Mouse (Mus musculus) adipocyte (in vitro differentiated cells): Measurements from ENCODE around the gene Zer1.
"Not testable (repeated sequence)": the region's sequence is repeated elsewhere in the genome, so short reads cannot be mapped to it uniquely, and the experiment has no call there.

Experiments used
- DNase-seq: peaks from one replicate; pipeline ENCODE4 v3.0.0-alpha.2; 2016; ENCODE audit warnings: low spot score

Gene Zer1

DNA sequence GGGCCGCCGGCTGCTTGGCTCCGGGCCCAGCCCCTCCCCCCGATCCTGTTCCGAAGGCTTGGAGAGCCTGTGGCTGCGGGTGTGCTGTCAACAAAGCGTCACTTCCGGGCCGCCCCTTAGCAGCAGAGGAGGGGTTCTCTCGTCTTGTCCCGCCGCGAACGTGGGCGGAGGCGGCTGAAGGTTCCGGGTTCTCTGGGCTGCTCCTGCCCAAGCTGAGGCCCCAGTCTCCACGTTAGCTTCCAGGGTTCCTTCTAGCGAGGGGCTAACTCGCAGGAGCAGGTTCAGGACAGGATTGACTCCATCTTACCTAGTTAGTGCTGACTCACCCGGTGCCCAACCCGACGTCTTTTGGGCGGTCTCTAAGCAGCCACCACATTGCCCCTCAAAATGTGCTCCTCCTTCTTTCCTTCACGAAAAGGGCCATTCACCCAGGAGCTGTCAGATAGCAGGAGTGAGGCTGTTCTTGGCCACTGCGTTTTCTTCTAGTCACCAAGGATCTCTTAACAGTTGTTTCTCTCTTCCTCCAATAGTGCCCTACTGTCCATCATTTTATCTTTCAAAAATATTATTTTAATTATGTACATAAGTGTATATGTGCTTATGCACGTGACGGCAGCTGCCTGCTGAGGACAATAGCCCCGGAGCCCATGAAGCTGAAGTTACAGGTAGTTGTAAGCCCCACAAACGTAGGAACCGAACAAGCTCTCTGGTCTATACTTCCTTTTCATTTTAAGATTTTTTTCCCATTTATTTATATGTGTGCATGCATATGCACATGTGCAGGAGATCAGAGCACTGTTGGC is at the start of gene Zer1:
TSS of gene Zer1 (minus strand) at position 114 of the 803 bp plus-strand sequence.
- peak; percentile 95 for DNase-seq

DNA sequence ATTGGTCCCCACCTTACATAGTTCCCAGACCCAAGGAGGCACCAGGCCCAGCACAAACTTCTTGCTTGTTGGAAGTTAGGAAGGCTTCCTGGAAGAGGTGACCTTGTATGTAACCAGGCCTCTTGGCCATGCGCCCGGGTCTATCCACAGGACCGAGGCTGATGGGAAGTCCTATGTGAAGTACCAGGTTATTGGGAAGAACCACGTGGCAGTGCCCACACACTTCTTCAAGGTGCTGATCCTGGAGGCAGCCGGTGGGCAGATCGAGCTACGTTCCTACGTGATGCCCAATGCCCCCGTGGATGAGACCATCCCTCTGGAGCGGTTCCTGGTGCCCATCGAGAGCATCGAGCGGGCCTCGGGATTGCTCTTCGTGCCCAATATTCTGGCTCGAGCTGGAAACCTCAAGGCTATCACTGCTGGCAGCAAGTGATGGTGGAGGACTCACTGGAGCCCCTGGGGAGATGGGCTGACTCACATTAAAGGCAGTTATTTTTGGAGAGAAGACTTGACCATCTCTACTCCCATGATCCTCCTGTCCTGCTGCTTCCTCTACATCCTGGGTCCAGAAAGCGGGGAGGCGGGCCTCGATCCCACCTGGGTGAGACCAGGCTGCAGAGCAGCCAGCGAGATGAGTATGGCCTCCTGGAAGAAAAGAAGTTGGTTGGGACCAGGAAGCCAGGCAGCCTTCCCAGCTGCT is 49.3 kb upstream of the Zer1 start:
- DNase-seq: no peak

DNA sequence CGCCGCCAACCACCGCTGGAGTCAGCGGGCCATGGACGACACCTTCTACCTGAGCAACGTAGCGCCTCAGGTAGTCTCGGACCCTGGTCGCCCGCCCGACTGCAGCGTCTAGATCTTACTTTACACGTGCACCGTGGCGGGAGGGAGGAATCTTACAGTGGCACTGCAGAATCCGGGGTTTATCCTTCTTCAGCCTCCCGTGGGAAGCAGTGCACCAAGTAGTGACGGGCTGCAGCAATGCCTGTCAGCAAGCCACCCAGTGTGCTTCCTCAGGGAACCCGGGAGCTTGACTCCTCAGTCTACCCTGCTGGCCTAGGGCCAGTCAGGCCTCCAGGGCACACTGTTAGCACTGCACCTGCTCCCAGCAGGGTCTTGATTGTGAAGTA is 47.6 kb upstream of the Zer1 start:
- DNase-seq: no peak

DNA sequence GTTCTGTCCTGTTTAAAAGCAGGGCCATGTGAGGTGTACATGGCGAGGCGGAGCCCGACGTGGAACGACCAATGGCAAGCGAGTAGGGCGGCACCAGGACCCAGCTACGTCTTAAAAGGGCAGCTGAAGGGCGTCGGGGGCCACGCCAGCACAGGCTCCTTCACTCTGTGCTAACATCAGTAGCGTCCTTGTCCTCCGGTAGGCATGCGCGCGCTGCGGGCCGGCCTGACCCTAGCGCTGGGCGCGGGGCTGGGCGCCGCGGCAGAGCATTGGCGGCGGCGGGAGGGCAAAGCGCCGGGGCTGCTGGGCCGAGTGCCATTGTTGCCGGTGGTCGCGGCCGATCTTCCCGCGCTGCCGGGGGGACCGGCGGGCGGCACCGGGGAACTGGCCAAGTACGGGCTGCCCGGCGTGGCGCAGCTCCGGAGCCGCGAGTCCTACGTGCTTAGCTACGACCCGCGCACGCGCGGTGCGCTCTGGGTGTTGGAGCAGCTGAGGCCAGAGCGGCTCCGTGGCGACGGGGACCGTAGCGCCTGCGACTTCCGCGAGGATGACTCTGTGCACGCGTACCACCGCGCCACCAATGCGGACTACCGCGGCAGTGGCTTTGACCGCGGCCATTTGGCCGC is 47.1 kb upstream of the Zer1 start, which contains the start of gene Endog:
TSS of gene Endog (plus strand) at position 123 of the 626 bp plus-strand sequence.
- DNase-seq: peak; percentile 44

DNA sequence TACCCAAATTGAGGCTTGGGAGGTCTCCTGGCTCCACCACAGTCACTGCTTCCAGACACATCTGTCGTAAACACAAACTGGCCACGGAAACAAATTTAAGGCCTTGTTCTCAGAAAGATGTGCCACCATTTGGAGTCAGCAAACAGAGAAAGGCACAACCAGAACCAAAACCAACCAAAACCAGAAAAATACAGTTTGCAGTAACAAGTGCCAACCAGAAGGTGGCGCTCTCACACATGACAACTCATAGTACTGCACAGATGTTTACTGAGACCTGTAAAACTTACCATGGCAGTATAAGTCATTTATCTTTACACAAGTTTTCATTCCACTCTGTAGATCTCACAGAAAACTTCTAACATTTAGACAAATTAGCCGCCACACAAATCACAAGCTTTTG is 42.3 kb upstream of the Zer1 start:
- peak; percentile 27 for DNase-seq

DNA sequence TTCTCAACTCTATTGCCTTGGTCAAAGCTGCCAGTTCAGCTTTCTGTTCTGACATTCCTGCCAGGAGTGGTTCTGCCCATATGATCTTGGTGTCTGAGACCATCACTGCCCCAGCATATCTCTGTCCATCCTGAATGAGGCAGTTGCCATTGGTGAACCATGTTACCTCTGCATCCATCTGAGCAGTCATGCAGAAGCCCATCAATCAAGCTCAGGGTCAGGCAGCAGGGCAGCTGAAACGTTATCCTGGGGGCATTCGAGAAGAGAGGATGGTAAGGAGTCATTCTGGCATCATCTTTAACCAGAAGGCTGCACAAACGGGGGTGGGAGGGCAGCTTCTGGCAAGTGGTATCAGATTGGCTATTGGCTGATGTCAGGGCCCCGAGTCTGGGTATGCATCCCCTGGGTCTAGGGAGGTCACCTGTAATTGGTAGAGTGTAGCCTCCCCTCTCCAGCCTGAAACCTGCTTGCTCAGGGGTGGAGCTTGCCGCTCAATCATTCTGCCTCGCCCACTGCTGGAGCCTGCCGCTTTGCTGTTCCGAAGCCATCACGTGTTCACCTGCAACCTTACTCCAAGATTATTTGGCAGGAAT is 40.1 kb upstream of the Zer1 start:
- DNase-seq: no peak

DNA sequence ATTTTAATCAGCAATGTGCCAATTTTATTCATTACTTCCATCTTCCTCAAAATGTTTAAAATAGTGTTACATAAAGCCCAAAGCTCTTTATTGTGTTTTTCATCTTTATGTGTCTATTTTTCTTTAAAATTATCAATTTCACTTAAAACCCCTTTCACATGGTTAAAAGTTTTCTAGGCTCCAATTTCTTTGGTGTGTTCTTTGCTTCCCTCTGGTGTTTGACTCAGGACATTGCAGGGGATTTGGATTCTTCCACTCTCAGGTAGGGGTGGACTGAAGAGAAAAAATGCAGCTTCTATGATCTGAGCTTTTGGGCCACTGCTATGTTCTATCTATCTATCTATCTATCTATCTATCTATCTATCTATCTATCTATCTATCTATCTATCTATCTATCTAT is 37.4 kb upstream of the Zer1 start:
- DNase-seq: peak; percentile 71

DNA sequence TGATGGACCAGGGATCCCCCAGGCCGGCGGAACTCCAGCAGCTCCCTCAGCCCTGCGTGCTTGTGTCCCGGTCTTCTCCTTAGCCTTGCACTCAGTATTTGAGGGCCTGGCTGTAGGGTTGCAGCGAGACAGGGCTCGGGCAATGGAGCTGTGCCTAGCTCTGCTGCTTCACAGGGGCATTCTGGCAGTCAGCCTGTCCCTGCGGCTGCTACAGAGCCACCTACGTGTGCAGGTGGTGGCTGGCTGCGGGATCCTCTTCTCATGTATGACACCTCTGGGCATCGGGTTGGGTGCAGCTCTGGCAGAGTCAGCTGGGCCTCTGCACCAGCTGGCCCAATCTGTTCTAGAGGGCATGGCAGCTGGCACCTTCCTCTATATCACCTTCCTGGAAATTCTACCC is 35.5 kb upstream of the Zer1 start:
- not testable (repeated sequence) for DNase-seq

DNA sequence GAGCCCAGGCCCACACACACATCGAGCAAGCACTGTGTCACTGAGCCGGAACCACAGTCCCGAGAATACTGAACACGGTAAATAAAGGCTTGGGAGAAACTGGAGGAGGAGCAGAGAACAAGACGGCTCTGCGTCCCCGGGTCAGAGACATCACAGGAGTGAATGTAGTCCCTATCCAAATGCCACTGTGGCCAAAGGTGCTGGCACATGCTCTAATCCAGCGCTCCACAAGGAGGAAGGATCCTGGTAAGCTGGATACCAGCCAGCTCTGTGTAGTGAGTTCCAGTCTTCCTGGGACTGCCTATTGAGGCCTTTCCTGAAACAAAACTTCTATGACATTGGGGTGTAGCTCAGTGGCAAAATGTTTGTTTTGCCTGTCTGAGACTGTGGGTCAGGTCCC is 28.2 kb upstream of the Zer1 start:
- peak; percentile 72 for DNase-seq

DNA sequence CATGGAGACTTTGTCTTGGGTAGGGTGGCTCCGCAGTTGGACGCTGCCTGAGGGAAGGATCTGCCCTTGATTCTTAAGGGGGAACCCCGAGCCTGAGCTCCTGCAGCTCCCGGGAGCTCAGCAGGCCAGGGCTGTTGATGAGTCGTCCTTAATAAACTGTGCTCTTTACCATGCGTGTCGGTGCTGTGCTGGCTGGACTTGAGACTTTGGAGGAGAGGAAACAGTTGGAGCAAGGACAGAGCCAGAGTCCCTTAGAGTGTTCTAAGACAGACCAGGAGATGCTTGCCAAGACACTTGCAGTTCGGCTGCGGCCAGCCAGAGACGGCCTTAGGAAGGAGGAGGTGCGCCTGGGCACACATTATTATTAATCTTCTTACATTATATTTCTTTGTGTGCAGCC is 27.5 kb upstream of the Zer1 start:
- peak; percentile 28 for DNase-seq

DNA sequence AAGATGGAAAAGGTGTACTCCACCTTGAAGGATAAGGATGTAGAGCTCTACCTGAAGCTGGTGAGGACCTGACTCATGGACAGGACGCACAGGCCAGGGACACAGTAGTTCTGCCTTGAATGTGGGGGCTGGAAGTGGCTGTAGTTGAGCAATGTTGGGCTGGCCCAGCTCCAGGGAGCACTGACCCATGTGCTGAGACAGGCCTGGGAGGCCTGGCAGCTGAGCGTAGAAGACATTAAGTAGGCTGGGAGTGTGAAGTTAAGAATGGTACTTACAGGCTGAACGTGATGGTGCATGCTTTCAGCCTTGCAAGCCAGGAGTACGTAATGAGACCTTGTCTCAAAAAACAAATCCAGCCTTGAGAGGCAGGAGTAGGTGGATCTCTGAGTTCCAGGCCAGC is 23.1 kb upstream of the Zer1 start:
- DNase-seq: peak; percentile 80

DNA sequence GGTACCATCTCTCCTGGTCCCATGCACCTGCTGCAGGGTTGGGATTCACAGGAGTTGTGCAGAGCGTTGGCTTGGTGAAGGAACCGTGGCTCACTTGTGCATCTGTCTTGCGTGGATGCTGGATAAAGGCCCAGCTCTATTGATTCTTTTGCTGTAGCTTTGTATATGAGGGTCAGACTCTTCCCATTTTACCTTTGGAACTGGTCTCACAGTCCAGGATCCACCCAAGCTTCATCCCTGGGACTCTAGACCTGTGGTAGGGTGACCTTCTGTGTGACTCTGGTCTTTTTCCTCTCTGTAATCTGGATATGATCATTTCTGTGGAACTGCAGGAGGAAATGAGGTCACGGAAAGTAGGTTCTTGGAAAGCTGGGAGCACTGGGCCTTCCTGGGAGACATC is 20.1 kb upstream of the Zer1 start:
- DNase-seq: no peak

DNA sequence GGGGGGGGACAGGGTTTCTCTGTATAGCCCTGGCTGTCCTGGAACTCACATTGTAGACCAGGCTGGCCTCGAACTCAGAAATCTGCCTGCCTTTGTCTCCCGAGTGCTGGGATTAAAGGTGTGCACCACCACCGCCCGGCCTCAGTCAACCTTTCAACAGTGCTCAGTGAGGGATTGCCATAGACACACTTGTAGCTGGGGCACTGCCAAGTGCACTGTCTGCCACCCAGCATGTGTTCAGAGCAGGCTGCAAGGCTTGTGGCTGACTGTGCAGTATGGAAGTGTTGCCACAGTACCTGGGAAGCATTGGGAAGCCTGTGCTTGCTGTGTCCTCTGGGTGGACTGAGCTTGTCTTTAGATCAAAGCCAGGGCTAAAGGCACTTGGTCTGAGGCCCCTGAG is 15.6 kb upstream of the Zer1 start:
- peak; percentile 39 for DNase-seq

DNA sequence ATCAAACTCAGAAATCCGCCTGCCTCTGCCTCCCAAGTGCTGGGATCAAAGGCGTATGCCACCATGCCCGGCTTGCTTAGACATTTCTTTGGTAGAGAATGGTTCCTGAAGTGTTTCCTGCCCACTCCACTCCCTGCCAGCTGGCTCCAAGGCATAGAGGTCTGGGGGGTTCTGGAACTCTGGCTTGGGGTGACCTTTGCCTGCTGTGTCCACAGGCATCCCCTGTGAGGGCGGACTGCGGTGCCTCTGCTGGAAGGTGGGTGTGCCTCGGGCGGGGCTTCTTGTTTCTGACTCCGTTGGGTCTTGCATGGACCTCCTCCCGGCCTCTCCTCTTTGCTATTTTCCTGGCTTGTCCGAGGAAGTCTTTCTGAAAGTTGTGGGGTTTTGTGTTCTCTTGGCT is 12.1 kb upstream of the Zer1 start:
- no peak for DNase-seq

DNA sequence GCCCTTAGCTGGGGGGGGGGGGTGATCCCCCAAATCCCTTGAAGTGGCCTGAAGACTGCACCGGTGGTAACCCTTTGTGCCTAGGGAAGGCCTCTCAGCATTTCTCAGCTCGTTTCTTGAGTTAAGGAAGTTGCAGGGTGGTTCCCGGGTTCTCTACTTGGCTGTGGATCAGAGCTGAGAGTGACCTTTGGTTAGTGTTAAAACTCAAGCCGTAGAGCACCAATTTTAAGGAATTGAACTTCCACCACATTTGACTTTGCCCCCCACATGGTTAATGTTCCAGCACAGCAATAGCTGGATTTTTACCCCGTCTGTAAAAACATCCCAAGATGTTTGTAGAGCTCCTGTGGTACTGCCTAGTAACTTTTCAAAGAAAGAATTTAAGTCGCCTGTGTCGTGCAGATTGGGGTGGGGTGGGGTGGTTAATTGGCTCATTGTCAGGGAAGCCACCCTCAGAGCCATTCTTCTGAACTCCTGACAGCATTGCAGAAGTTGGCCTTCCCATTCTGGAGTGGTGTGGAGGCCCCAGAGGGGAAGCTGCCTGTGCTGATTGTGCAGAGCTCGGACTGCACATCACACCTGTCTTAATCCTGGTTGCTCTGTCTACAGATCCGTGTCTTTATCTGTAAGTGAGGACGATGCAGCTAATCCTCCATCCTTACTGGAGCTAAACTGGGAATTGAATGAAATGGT is 10.7 kb upstream of the Zer1 start:
- peak; percentile 51 for DNase-seq

DNA sequence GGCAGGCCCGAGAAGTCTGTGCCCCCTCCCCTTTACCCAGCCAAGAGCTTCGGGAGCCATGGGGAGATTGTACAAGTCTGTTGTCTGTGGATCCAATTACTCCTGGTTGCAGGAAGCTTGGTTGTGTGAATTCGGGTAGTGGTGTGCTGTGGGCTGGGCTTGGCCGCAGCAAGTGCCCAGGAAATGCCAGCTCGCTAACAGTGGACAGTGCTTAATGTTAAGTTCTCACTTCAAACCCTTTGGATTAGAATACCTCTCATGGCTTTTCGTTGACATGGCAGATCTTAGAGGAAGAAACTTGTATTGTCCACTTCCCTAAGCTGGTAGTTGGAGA is 10.0 kb upstream of the Zer1 start:
- DNase-seq: peak; percentile 32

DNA sequence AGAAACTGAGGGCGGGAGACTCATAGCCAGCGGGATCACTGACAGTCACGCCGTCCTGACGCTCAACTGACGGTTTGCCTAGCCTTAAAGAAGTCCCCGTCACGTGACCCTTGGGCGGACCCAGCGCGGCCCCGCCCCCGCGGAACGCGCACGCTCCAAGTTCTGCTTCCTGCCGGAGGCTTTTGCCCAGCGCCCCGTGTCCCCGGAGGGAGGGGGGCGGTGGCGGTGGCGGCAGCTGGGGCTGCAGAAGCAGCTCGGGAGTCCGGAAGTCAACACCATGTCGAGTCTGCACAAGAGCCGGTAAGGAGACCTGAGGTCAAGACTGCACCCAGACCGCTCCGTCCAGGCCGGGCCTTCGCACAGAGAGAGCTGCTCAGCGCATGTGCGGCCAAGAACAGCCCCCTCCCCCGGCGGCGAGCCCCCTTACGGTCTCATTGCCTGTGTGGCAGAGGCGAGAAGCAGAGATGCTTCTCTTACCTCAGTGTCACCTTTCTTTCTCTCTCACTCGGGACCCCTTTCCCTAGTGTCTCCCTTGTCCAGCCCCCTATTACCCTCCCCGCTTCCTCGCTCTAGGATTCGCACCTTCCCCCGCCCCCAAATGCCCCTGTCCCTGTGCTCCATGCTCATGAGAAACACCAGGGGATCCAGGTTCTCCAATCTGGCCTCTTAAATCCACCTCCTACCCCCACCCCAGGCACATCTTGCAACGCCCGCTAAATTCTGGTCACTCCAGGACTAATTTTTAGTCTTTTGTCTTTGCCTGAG is 9.4 kb upstream of the Zer1 start, which contains the start of gene Tbc1d13:
TSS of gene Tbc1d13 (plus strand) at position 134 of the 765 bp plus-strand sequence.
- peak; percentile 94 for DNase-seq

DNA sequence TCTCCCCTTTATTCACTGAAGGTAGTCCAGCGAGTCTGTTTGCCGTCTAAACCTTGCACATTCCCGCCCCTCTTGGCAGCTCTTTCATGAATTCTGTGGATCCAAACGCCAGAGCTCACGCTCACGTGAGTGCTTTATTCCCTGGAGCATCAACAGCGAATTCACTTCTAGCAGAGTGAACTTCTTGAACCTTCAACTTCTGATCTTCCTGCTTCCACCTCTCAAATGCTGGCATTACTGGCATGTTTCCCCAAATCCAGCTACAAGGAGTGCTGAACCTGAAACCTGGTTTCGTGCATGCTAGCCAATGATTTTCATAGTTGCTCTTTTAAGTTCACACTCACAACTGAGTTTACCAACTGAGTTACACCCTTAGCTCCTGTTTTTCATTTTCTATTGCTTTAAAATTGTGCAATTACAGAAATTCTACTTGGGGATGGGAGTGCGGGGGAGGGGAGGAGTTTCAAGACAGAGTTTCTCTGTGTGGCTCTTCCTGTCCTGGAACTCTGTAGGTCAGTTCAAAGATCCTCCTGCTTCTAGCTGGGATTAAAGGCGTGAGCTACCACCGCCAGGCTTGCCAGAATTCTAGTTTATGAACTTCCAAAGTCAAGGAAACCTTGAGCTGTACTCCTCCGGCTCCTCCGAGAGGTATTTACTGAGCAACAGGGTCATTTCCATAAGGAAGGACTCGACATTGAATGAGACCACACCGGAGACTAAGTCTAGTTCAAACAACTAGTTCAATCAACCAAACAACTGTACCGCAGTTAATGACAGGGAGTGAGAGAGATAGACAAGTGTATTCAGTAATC is 8.6 kb upstream of the Zer1 start:
- peak; percentile 81 for DNase-seq

DNA sequence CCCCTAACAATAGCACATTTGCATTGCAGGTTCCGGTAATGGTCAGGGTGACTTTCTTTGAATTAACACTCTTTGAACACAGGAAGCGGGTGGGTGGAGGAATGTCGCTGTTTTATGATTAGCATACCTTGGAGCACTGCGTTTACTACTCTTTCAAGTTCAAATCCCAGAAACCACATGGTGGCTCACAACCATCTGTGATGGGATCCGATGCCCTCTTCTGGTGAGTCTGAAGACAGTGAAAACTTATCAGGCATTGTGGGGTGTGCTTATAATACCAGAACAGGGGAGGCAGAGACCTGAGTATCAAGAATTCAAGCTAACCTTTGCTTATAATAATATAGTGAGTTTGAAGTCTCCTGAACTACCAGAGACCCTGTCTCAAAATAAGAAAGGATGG is 6.9 kb upstream of the Zer1 start:
- not testable (repeated sequence) for DNase-seq

DNA sequence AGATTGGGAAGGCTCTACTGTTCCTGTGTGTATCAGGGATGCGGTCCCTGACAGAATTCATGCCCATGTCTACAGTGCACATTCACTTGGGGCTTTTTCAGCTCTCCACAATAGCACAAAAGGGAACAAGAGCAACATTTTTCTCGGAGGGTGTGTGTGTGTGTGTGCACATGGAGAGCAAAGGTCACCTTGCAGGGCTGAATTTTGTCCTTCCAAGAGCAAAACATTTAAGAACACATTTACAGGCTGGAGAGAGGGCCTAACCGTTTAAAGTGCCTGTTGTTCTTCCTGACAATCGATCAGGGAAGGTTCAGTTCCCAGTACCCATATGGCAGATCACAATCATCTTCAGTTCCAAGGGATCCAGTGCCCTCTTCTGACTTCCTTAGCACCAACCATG is 5.8 kb upstream of the Zer1 start:
- no peak for DNase-seq
